ENCODE assay signal across 8 mouse cellular contexts in genomic region chr2:75831881-75832633, GRCm38 (mm10). TPM values are rescaled to one million over a fixed set of nuclear protein-coding genes. Genes with fewer than 3 reads are reported as not detected.
DNase-seq lines count a peak whose midpoint lies in the region; TF ChIP-seq lines count a peak whose summit lies in the region.

Gene Agps (plus strand): TSS chr2:75832177.

- peak within 1 kb of the TSS; percentile 74 for H3K4me3 ChIP-seq in gastrocnemius, adult 2 months
- peak within 1 kb of the TSS; percentile 100 for H3K4me3 ChIP-seq in megakaryocyte, embryonic 14.5 days (replicated peaks)

- H3K9me3 ChIP-seq in megakaryocyte, embryonic 14.5 days: no peaks in the 10 kb centered on the region

- H3K27me3 ChIP-seq in megakaryocyte, embryonic 14.5 days (replicated peaks): no peaks in the 10 kb centered on the region

- peaks cover 70% of the 10 kb centered on the region for H3K4me1 ChIP-seq in megakaryocyte, embryonic 14.5 days

- TF ChIP-seq CTCF in gastrocnemius, adult 2 months (IDR thresholded peaks at IDR 0.05): peak; percentile 13; the same call in 1 of the 2 replicates

- peak within 1 kb of the TSS; percentile 89 for H3K27ac ChIP-seq in gastrocnemius, adult 2 months

- intact Hi-C loops in gastrocnemius, adult 2 months (cut with DNase I): no loop called here

- H3K36me3 ChIP-seq in megakaryocyte, embryonic 14.5 days (replicated peaks; ENCODE audit: low read length): peaks cover 22% of the 10 kb centered on the region

- peak; percentile 78 for DNase-seq in WW6 (ENCODE audit: low read depth, low spot score)
- DNase-seq in cerebellum, postnatal 4 days (ENCODE audit: low spot score in 2 of 2): peak; percentile 66 to 84
- peak; percentile 95 for DNase-seq in gastrocnemius, adult 2 months
- DNase-seq in hindlimb bud, embryonic 11.5 days (ENCODE audit: extremely low spot score, low read depth, low spot score): peak; percentile 37
- peak; percentile 76 to 84 for DNase-seq in left cerebral cortex, adult 8-10 months (ENCODE audit: low spot score in 2 of 2)
- peak; percentile 89 to 90 for DNase-seq in right cerebral cortex, postnatal 10 days (ENCODE audit: low spot score in 2 of 2)
- DNase-seq in urinary bladder, postnatal 25 days (ENCODE audit: low spot score): peak; percentile 82

RNA-seq across cellular contexts. Expression of gene Agps, which starts in this region (rescaled TPM):
- total RNA-seq in gastrocnemius, adult 2 months (2021): 10 to 100 TPM; 17.7 to 25.4 TPM
- 10 to 100 TPM; 32.0 to 42.5 (median 34.6) TPM for total RNA-seq in left cerebral cortex, adult 8-10 months (2022)
- polyA plus RNA-seq in megakaryocyte, embryonic 14.5 days (2012; ENCODE audit: insufficient read depth, low replicate concordance): 2.9 TPM in 1 of 2 replicates, not detected in the other

Comparison
In these comparisons a context has a peak if more than half of its experiments do, and no peak if none do; other contexts are left out.
1. Peak in every context shown above with its lines: DNase-seq, H3K4me3 ChIP-seq and H3K27ac ChIP-seq.
2. DNase-seq: peak in every context shown above with its lines; median percentile 95 in gastrocnemius, adult 2 months; 90 in right cerebral cortex, postnatal 10 days; 82 in urinary bladder, postnatal 25 days; 80 in left cerebral cortex, adult 8-10 months; 78 in WW6; 75 in cerebellum, postnatal 4 days; 37 in hindlimb bud, embryonic 11.5 days.